Mouse (Mus musculus) kidney, adult 2 months (tissue): ENCODE measurements around the gene Bex3. TPM values are rescaled to one million over a fixed set of nuclear protein-coding genes. Genes with fewer than 3 reads are reported as not detected.
A peak's percentile ranks its signal among the peaks of the same experiment; 100 is the strongest.
"Not testable (repeated sequence)": the region's sequence is repeated elsewhere in the genome, so short reads cannot be mapped to it uniquely, and the experiment has no call there.

Source experiments
- DNase-seq: peaks from one replicate; pipeline ENCODE4 v3.0.0; 2021
- H3K27ac ChIP-seq: fragments of 200-500 bp; 2 replicates; pipeline ENCODE4 v1.5.1; 2012; ENCODE audit warnings: low read depth, low read length, control low read depth, inconsistent platforms; ENCODE audit not compliant: insufficient read depth
- H3K27me3 ChIP-seq: fragments of 200-500 bp; replicated peaks from 2 replicates; pipeline ENCODE4 v1.6.1; 2012; ENCODE audit warnings: mild to moderate bottlenecking, moderate library complexity, low read length, inconsistent platforms; ENCODE audit not compliant: control insufficient read depth, insufficient read depth
- H3K36me3 ChIP-seq: fragments of 200-500 bp; 2 replicates; pipeline ENCODE4 v1.6.1; 2012; ENCODE audit warnings: mild to moderate bottlenecking, moderate library complexity, low read length, inconsistent platforms; ENCODE audit not compliant: control insufficient read depth, insufficient read depth
- H3K4me1 ChIP-seq: fragments of 200-500 bp; 2 replicates; pipeline ENCODE4 v1.6.1; 2011; ENCODE audit warnings: low read length; ENCODE audit not compliant: control insufficient read depth, insufficient read depth
- H3K4me3 ChIP-seq: fragments of 200-500 bp; 2 replicates; pipeline ENCODE4 v1.5.1; 2011; ENCODE audit warnings: mild to moderate bottlenecking, low read depth, low read length, control low read depth; ENCODE audit not compliant: insufficient read depth
- CTCF ChIP-seq: fragments of 200-500 bp; conservative IDR thresholded peaks from 2 replicates; pipeline ENCODE4 v1.5.1; 2011; ENCODE audit warnings: low read depth, mild to moderate bottlenecking, control low read depth, low read length, moderate library complexity, mixed read lengths; ENCODE audit not compliant: insufficient read depth, insufficient read length
- POLR2A ChIP-seq: fragments of 200-500 bp; IDR thresholded peaks from one replicate; pipeline ENCODE4 v1.6.1; 2011; ENCODE audit warnings: low read depth, low read length, control low read depth
- WGBS: fragments of 180-500 bp; shearing (Covaris S2); methylation state at CpG from one replicate; pipeline ENCODE4 v1.1.7; 2018; 5-methylcytosine and 5-hydroxymethylcytosine counted together
- polyA plus RNA-seq: library from polyadenylated mRNA; depleted of rRNA; stranded (reverse); fragments of >200 nt; gene quantifications from 2 replicates; pipeline ENCODE4 v1.2.3, GENCODE M21; 2012; rRNA removed

Bex3 gene
- 41.5 and 51.1 TPM in 2 replicates for polyA plus RNA-seq

DNA sequence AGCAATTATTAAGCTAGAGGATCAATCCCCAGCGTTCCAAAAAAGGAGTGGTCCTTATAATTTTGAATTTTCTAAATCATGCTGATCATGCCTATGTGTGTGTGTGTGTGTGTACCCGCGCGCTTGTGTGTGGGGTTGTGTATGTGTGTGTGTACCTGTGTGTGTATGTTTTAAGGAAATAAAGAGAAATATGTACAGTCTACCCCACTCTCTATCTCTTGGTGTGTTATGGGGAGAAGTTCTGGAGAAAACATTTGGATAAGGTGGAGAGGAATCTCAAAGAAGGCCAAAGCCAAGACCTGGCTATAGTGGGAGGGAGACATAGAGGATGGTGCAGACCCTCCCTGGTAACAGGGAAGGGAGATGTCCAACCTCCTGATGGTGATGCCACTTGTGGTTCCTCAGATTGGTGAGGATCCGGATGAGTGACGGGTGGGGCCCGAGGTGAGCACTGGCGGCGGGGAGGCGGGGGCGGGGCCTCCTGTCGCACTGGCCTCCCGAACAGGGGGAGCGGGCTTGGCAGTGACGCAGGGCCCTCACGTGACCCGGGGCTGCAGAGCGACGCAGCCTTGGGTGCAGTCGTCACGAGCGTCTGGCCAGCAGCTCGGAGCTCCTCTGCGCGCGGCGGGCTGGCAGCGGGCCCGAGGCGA is at the start of gene Bex3:
Gene Bex3, plus strand, starts transcription at position 511 of the 650 bp plus-strand sequence.
- not testable (repeated sequence) for H3K4me1 ChIP-seq, H3K36me3 ChIP-seq, H3K27me3 ChIP-seq, H3K27ac ChIP-seq
- H3K4me3 ChIP-seq = peak within 1 kb of the TSS; percentile 57
- WGBS = 73% methylated on average over 4 of the region's 30 CpGs
- DNase-seq = peak; percentile 55

DNA sequence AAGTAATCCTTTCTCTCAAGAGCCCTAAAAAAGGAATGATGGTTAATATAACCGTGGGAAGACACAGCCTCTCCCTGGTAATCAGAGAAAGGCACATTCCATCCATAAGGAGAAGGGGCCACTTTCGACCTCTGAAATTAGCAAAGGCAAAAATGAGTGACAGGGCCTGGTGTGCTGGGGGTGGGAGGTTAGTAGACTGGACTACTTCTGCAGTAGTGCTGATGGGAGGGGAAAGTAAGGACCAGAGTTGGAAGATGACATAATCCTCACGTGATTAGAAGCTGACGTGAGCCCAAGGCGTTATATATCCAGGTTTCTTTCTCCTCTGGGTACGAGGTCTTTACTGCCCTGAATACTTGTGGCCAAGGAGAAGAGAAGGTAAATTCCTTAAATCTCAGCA is 46.3 kb upstream of the Bex3 start:
- Histone ChIP-seq H3K4me1 (no peaks in the 10 kb centered on the region), H3K27ac (no peak overlapping the region), H3K27me3 (no peaks in the 10 kb centered on the region), H3K36me3 (no peaks in the 10 kb centered on the region), H3K4me3 (no peak overlapping the region)
- TF ChIP-seq POLR2A = no peak
- TF ChIP-seq CTCF = no peak
- WGBS = 71% methylated on average over 6 of the region's 6 CpGs
- no peak for DNase-seq

DNA sequence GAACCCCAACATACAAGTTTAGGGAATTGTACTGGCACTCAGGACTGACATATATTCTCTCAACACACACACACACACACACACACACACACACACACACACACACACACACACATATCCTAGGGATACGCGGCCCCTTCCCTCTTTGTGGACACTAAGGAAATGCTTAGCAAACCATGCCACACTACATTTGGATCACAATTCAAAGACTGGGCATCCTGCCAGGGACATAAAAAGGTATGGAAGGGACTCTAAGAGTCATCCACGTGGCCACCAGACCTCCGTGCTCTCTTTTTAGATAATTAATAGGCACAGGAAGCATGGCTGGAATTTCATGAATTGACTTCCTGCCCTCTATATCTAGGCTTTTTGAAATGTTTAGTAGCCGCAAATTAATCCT is 42.3 kb upstream of the Bex3 start:
- no peak for TF ChIP-seq CTCF
- TF ChIP-seq POLR2A = no peak
- no peak overlapping the region for H3K27ac ChIP-seq
- no peaks in the 10 kb centered on the region for H3K4me1 ChIP-seq
- no peaks in the 10 kb centered on the region for H3K27me3 ChIP-seq
- DNase-seq = peak; percentile 8
- H3K4me3 ChIP-seq = no peak overlapping the region
- H3K36me3 ChIP-seq = no peaks in the 10 kb centered on the region
- WGBS = 31% methylated on average over 5 of the region's 5 CpGs

- Histone ChIP-seq H3K27me3 (no peaks in the 10 kb centered on the region), H3K27ac (no peak overlapping the region), H3K36me3 (no peaks in the 10 kb centered on the region), H3K4me1 (no peaks in the 10 kb centered on the region), H3K4me3 (no peak overlapping the region)
- 23% methylated on average over 3 of the region's 3 CpGs for WGBS
- peak; percentile 49 for DNase-seq
- TF ChIP-seq CTCF = 0 out of 2 replicates have a peak, but pooled peaks have one; percentile 7
- TF ChIP-seq POLR2A = no peak
Observed at GRCm38 (mm10) chrX:136238118-136238517, 31.9 kb upstream of the Bex3 start.

GRCm38 (mm10) chrX:136243181-136243580 is 26.9 kb upstream of the Bex3 start:
- no peak overlapping the region for H3K27ac ChIP-seq
- DNase-seq = no peak
- 86% methylated on average over 2 of the region's 2 CpGs for WGBS

GRCm38 (mm10) chrX:136244574-136245229 is 25.4 kb upstream of the Bex3 start, which contains the start of gene Tceal9:
Gene Tceal9, plus strand, starts transcription at chrX:136245079.
- peak; percentile 84 for DNase-seq
- Histone ChIP-seq H3K4me1 (no peaks in the 10 kb centered on the region), H3K36me3 (no peaks in the 10 kb centered on the region), H3K27me3 (no peaks in the 10 kb centered on the region), H3K4me3 (peak within 1 kb of the TSS; percentile 45), H3K27ac (peak within 1 kb of the TSS; percentile 29)
- 2% methylated on average over 20 of the region's 20 CpGs for WGBS
- TF ChIP-seq CTCF = no peak
- peak; percentile 15 for TF ChIP-seq POLR2A

More at GRCm38 (mm10) chrX:136243181-136243580, 26.9 kb upstream of the Bex3 start:
- Histone ChIP-seq H3K36me3 (no peaks in the 10 kb centered on the region), H3K4me3 (no peak overlapping the region), H3K27me3 (no peaks in the 10 kb centered on the region), H3K4me1 (no peaks in the 10 kb centered on the region)
- TF ChIP-seq POLR2A = no peak
- TF ChIP-seq CTCF = no peak

- H3K27ac ChIP-seq = peak overlapping the region; percentile 29
Observed at GRCm38 (mm10) chrX:136245521-136246071, 24.5 kb upstream of the Bex3 start.

More at GRCm38 (mm10) chrX:136245521-136246071, 24.5 kb upstream of the Bex3 start:
- no peaks in the 10 kb centered on the region for H3K27me3 ChIP-seq
- H3K36me3 ChIP-seq = no peaks in the 10 kb centered on the region
- peak; percentile 12 for DNase-seq
- peak overlapping the region; percentile 45 for H3K4me3 ChIP-seq
- TF ChIP-seq CTCF = no peak
- H3K4me1 ChIP-seq = no peaks in the 10 kb centered on the region
- WGBS = 3% methylated on average over 13 of the region's 15 CpGs
